Comparison of ENCODE assay signal across 8 mouse cellular contexts in the genomic region with DNA sequence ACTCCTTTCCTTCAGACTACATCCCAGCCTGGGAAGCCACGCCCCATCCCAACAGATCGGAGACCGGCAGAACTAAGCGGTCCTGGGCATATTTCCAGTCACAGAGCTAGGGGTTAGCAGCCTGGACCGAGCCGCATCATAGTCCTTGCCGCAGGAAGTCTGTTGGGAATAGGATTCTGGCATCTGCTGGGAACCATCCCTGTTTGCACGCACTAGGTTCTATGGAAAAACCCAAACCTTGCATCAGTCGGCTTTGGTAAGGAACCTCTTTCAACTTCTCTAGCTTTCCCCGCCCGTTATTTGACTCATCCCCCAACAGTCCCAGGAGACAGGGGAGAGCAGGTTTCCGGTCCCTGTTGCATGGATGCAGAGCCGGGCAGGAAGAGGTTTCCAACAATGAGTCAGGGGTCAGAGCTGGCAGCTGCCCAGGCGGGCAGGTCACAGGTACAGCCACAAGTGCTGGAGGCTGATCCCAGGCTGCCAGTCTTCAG. TPM values are rescaled to one million over a fixed set of nuclear protein-coding genes. Genes with fewer than 3 reads are reported as not detected.
DNase-seq lines count a peak whose midpoint lies in the region; ATAC-seq lines count a peak whose summit lies in the region.

No protein-coding gene starts in this region.

- no peaks in the 10 kb centered on the region for H3K27me3 ChIP-seq in forebrain, embryonic 12.5 days
- H3K27me3 ChIP-seq in hindbrain, embryonic 12.5 days = no peaks in the 10 kb centered on the region
- H3K27me3 ChIP-seq in limb, embryonic 15.5 days = no peaks in the 10 kb centered on the region
- no peaks in the 10 kb centered on the region for H3K27me3 ChIP-seq in neural tube, embryonic 15.5 days (replicated peaks)

- H3K36me3 ChIP-seq in forebrain, embryonic 12.5 days (replicated peaks) = no peaks in the 10 kb centered on the region
- no peaks in the 10 kb centered on the region for H3K36me3 ChIP-seq in hindbrain, embryonic 12.5 days
- H3K36me3 ChIP-seq in limb, embryonic 15.5 days = no peaks in the 10 kb centered on the region
- no peaks in the 10 kb centered on the region for H3K36me3 ChIP-seq in neural tube, embryonic 15.5 days

- H3K9ac ChIP-seq in forebrain, embryonic 12.5 days = no peak overlapping the region
- H3K9ac ChIP-seq in hindbrain, embryonic 12.5 days = no peak overlapping the region
- peak overlapping the region; percentile 20; the same call in 1 of the 2 replicates for H3K9ac ChIP-seq in limb, embryonic 15.5 days
- no peak overlapping the region for H3K9ac ChIP-seq in neural tube, embryonic 15.5 days (replicated peaks)

- no peak; the same call in 1 of the 2 replicates for ATAC-seq in forebrain, embryonic 12.5 days (ENCODE audit: low FRiP score)
- ATAC-seq in hindbrain, embryonic 12.5 days (ENCODE audit: low FRiP score) = no peak
- peak; percentile 17; the same call in 1 of the 2 replicates for ATAC-seq in limb, embryonic 15.5 days (ENCODE audit: insufficient number of reproducible peaks, low FRiP score, low TSS enrichment, low read depth)
- ATAC-seq in neural tube, embryonic 15.5 days (ENCODE audit: low FRiP score) = 0 out of 2 replicates have a peak, but pooled peaks have one; percentile 12
- ATAC-seq in cerebellum, adult (ENCODE audit: insufficient number of reproducible peaks, low FRiP score, low TSS enrichment) = no peak

- H3K4me3 ChIP-seq in forebrain, embryonic 12.5 days (replicated peaks) = no peak overlapping the region
- no peak overlapping the region for H3K4me3 ChIP-seq in hindbrain, embryonic 12.5 days
- 0 out of 2 replicates have a peak overlapping the region, but pooled peaks have one; percentile 14 for H3K4me3 ChIP-seq in limb, embryonic 15.5 days
- no peak overlapping the region for H3K4me3 ChIP-seq in neural tube, embryonic 15.5 days (replicated peaks)

- DNase-seq in 416B (ENCODE audit: low read depth) = peak; percentile 98
- DNase-seq in R1 (ENCODE audit: low read depth, low spot score) = peak; percentile 72
- no peak for DNase-seq in thymus, postnatal 10 days (ENCODE audit: low spot score in 2 of 2)

- H3K4me1 ChIP-seq in forebrain, embryonic 12.5 days = peaks cover 50% of the 10 kb centered on the region
- H3K4me1 ChIP-seq in hindbrain, embryonic 12.5 days = peaks cover 49% of the 10 kb centered on the region
- peaks cover 46% of the 10 kb centered on the region for H3K4me1 ChIP-seq in limb, embryonic 15.5 days
- H3K4me1 ChIP-seq in neural tube, embryonic 15.5 days = peaks cover 29% of the 10 kb centered on the region

- H3K27ac ChIP-seq in forebrain, embryonic 12.5 days = 0 out of 2 replicates have a peak overlapping the region, but pooled peaks have one; percentile 53
- H3K27ac ChIP-seq in hindbrain, embryonic 12.5 days = 0 out of 2 replicates have a peak overlapping the region, but pooled peaks have one; percentile 55
- H3K27ac ChIP-seq in limb, embryonic 15.5 days = peak overlapping the region; percentile 84
- peak overlapping the region; percentile 30 for H3K27ac ChIP-seq in neural tube, embryonic 15.5 days (replicated peaks)

- no peaks in the 10 kb centered on the region for H3K9me3 ChIP-seq in forebrain, embryonic 12.5 days
- H3K9me3 ChIP-seq in hindbrain, embryonic 12.5 days (replicated peaks) = no peaks in the 10 kb centered on the region
- no peaks in the 10 kb centered on the region for H3K9me3 ChIP-seq in limb, embryonic 15.5 days
- no peaks in the 10 kb centered on the region for H3K9me3 ChIP-seq in neural tube, embryonic 15.5 days (replicated peaks)

- 10% methylated on average over 14 of the region's 14 CpGs for WGBS in forebrain, embryonic 12.5 days
- 13% methylated on average over 14 of the region's 14 CpGs for WGBS in hindbrain, embryonic 12.5 days
- 6% methylated on average over 14 of the region's 14 CpGs for WGBS in limb, embryonic 15.5 days
- 10% methylated on average over 14 of the region's 14 CpGs for WGBS in neural tube, embryonic 15.5 days

- H3K4me2 ChIP-seq in forebrain, embryonic 12.5 days = peak overlapping the region; percentile 17; the same call in 1 of the 2 replicates
- H3K4me2 ChIP-seq in hindbrain, embryonic 12.5 days (replicated peaks) = peak overlapping the region; percentile 34
- peak overlapping the region; percentile 37 for H3K4me2 ChIP-seq in limb, embryonic 15.5 days
- peak overlapping the region; percentile 29 for H3K4me2 ChIP-seq in neural tube, embryonic 15.5 days

RNA-seq across cellular contexts. Expression of a gene that starts 30.0 kb away (rescaled TPM):
- 21.2 and 22.7 TPM in 2 replicates for polyA plus RNA-seq in forebrain, embryonic 12.5 days (2016; fragmentation: Nextera tagmentation; extraction: Ambion mirVana)
- polyA plus RNA-seq in hindbrain, embryonic 12.5 days (2016; fragmentation: Nextera tagmentation; extraction: Ambion mirVana) = 23.8 and 24.7 TPM in 2 replicates
- 19.5 and 22.9 TPM in 2 replicates for polyA plus RNA-seq in limb, embryonic 15.5 days (2015; fragmentation: Nextera tagmentation; extraction: Ambion mirVana)
- polyA plus RNA-seq in neural tube, embryonic 15.5 days (2015; fragmentation: Nextera tagmentation; extraction: Ambion mirVana) = 17.2 and 20.6 TPM in 2 replicates

RNA-seq across cellular contexts. Expression of a gene that starts 42.2 kb away (rescaled TPM):
- 58.9 and 61.6 TPM in 2 replicates for polyA plus RNA-seq in forebrain, embryonic 12.5 days (2016; fragmentation: Nextera tagmentation; extraction: Ambion mirVana)
- polyA plus RNA-seq in hindbrain, embryonic 12.5 days (2016; fragmentation: Nextera tagmentation; extraction: Ambion mirVana) = 78.1 and 78.6 TPM in 2 replicates
- polyA plus RNA-seq in limb, embryonic 15.5 days (2015; fragmentation: Nextera tagmentation; extraction: Ambion mirVana) = 63.6 and 77.1 TPM in 2 replicates
- polyA plus RNA-seq in neural tube, embryonic 15.5 days (2015; fragmentation: Nextera tagmentation; extraction: Ambion mirVana) = 80.8 and 91.6 TPM in 2 replicates

Comparison
In these comparisons a context has a peak if more than half of its experiments do, and no peak if none do; other contexts are left out.
1. DNase-seq: peak in 416B (single experiment) and R1 (single experiment); none in thymus, postnatal 10 days (0 of 2).
2. ATAC-seq: peak in limb, embryonic 15.5 days (single experiment) and neural tube, embryonic 15.5 days (single experiment); none in forebrain, embryonic 12.5 days (single experiment), hindbrain, embryonic 12.5 days (single experiment) and cerebellum, adult (single experiment).
3. H3K27ac ChIP-seq: peak in every context shown above with its lines; median percentile 84 in limb, embryonic 15.5 days; 55 in hindbrain, embryonic 12.5 days; 53 in forebrain, embryonic 12.5 days; 30 in neural tube, embryonic 15.5 days.
4. Peak in every context shown above with its lines, with median percentiles within 50 percentile points of each other: H3K4me2 ChIP-seq.